Mouse (Mus musculus): ENCODE results near the gene Med16.
A peak's percentile ranks its signal among the peaks of the same experiment; 100 is the strongest.

- TF ChIP-seq ZNF384 (IDR thresholded peaks at IDR 0.05; ENCODE audit: low read depth, low read length) (no peak), CHD2 (IDR thresholded peaks at IDR 0.05; ENCODE audit: low read depth, low read length) (0 out of 2 replicates have a peak, but pooled peaks have one; percentile 2), MAFK (IDR thresholded peaks at IDR 0.05; ENCODE audit: insufficient read depth, low read depth, low read length) (no peak), ZC3H11A (IDR thresholded peaks at IDR 0.05; ENCODE audit: borderline replicate concordance, low read depth, low read length) (no peak)
Observed at GRCm38 (mm10) chr10:79865189-79865601, 43.5 kb downstream of the Med16 start.
